Mouse (Mus musculus) liver, embryonic 14.5 days (tissue): ENCODE data around the gene Gldc.

Source experiments
- CTCF ChIP-seq: IDR thresholded peaks from 2 replicates; pipeline ENCODE4 v1.5.1; 2016; ENCODE audit warnings: antibody characterized with exemption, low read depth, control low read depth
- EP300 ChIP-seq: IDR thresholded peaks from 2 replicates; pipeline ENCODE4 v1.6.1; 2016; ENCODE audit warnings: antibody characterized with exemption, low read depth

DNA sequence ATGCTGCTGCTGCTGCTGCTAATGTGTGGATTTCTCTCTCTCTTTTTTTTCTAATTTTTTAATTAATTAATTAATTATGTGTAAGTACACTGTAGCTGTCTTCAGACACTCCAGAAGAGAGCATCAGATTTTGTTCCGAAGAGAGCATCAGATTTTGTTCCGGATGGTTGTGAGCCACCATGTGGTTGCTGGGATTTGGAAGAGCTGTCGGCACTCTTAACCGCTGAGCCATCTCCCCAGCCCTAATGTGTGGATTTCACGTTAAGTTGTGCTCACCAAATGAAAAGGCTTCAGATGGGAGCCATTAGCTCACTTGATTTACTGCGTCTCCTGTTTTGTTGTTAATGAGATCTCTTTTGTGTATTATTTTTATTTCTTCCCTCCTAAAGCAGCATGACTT lies 85.1 kb downstream of the Gldc start:
- TF ChIP-seq CTCF (no peak), EP300 (no peak)
